Mouse (Mus musculus) megakaryocyte-erythroid progenitor cell, adult 5 weeks (primary cell): ENCODE data around the gene Adh1. TPM values are rescaled to one million over a fixed set of nuclear protein-coding genes. Genes with fewer than 3 reads are reported as not detected.

Source experiments
- polyA plus RNA-seq: library from polyadenylated mRNA; stranded (reverse); fragments of >175 nt; gene quantifications from 2 replicates; pipeline ENCODE4 v1.2.3, GENCODE M21; 2012

The Adh1 gene
- polyA plus RNA-seq: 0.14 TPM in 1 of 2 replicates, not detected in the other

DNA sequence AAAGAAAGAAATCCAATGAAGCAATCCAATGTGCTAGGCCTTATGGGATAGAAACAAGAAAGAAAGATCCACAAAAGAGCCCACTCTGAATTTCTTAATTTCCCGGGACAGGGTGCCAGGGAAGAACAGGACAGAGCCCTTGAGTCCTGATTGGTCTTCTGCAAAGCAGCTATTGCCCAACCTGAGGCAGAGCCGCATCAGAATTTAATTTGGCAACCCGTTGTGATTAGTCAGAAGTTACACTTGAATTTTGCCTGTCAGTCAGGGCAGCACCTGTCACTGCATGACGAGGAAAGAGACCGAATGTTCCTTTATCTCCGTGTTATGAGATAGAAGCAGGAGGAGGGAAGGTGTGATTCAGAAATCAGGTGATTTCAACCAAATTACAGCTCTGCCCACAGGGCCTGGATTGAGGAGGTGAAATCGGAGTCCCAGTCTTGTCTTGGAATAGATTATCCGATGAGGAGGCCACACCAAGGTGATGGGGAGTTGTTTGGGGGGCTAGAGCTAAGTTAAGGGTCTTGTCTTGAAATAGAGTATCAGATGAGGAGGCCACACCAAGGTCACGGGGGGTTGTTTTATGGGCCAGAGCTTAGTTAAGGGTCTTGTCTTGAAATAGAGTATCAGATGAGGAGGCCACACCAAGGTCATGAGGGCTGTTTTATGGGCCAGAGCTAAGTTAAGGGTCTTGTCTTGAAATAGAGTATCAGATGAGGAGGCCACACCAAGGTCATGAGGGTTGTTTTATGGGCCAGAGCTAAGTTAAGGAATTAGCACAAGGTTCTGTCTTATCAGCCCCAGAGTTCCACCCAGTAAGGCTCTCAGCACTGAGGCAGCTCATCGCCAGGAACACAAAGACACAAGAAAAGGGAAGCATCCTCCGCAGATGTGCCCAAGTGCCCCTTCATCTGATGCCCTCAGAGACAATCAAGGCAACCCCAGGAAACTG, at the start of gene Adh1:
TSS of gene Adh1 (plus strand) at position 271 of the 949 bp plus-strand sequence.

DNA sequence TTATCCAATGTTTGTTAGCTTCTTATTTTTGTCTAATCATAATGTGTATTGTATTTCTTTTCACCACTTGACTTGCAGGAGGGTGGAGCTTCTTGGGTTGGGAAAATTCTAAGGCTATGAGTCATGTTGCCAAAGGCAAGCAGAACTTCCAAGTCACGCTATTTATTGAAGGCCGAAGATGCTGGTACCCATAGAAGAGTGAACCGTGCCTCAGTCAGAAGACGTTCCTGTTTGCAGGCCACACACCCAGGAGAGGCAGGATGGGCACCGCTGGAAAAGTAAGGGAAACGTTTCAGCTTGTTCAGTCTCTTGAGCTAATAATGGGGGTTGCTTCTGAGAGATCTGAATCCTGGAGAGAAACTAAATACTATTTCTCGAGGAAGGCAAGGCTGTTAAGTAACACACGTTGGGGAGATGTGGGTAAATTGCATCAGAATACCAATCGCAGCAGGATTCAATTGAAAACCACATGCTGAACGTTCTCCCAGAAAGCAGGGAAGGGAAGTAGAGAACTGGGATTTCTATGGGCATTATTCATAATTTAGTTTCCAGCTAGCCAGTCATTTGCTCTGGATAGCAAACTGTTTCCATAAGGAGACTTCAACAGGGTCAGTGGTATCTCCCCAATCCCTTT, 43.0 kb upstream of the Adh1 start, which contains the start of gene Adh7:
TSS of gene Adh7 (plus strand) at position 130 of the 634 bp plus-strand sequence.

DNA sequence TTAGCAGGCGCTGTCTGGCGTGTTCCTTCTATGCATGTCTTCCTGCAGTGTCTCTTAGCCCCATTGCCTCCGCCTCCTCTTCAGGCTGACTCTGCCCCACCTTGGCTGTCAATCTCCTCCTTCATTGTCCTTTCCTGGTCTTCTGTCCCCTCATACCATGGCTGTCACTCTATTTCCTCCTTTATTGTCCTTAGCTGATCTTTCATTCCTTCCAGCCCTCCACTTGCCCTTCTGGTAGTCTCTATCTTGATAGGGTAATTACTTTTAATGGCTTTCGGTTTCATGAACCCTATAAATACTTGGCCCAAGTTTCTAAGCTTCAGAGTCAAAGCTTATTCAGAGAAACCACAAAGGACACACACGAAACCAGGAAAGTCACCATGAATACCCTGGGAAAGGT, 52.2 kb downstream of the Adh1 start, which contains the start of gene Adh6a:
TSS of gene Adh6a (plus strand) at position 322 of the 400 bp plus-strand sequence.

Other genes starting within 250 kb of the Adh1 start
- gene 1110002E22Rik, start 195.9 kb upstream of the Adh1 start, polyA plus RNA-seq: 0.03 and 0.05 TPM in 2 replicates
- gene Gm5105, start 193.6 kb upstream of the Adh1 start, polyA plus RNA-seq: not detected in 2 replicates
- 1.8 and 2.6 TPM in 2 replicates for gene Trmt10a, start 117.5 kb upstream of the Adh1 start, polyA plus RNA-seq
- gene Mttp, start 116.0 kb upstream of the Adh1 start, polyA plus RNA-seq: 0.38 and 0.98 TPM in 2 replicates
- gene 4930579F01Rik, start 67.2 kb upstream of the Adh1 start, polyA plus RNA-seq: not detected in 2 replicates
- not detected in 2 replicates for gene Adh7, start 43.2 kb upstream of the Adh1 start, polyA plus RNA-seq
- not detected in 2 replicates for gene Adh6a, start 52.3 kb downstream of the Adh1 start, polyA plus RNA-seq
- gene Adh6b, start 80.8 kb downstream of the Adh1 start, polyA plus RNA-seq: not detected in 2 replicates
- gene Adh4, start 154.5 kb downstream of the Adh1 start, polyA plus RNA-seq: not detected in 2 replicates
- gene Adh5, start 182.1 kb downstream of the Adh1 start, polyA plus RNA-seq: 20.0 and 20.1 TPM in 2 replicates
- gene Metap1, start 228.5 kb downstream of the Adh1 start, polyA plus RNA-seq: 17.7 and 18.4 TPM in 2 replicates